Mouse (Mus musculus): ENCODE measurements at regions not wholly inside any gene's neighbourhood (a gene's known extent, or its start where the extent isn't known, plus 50 kb on each side); places are given as distances from the start of the nearest gene placed in this dataset.
"Not testable (repeated sequence)": the region's sequence is repeated elsewhere in the genome, so short reads cannot be mapped to it uniquely, and the experiment has no call there.

DNA sequence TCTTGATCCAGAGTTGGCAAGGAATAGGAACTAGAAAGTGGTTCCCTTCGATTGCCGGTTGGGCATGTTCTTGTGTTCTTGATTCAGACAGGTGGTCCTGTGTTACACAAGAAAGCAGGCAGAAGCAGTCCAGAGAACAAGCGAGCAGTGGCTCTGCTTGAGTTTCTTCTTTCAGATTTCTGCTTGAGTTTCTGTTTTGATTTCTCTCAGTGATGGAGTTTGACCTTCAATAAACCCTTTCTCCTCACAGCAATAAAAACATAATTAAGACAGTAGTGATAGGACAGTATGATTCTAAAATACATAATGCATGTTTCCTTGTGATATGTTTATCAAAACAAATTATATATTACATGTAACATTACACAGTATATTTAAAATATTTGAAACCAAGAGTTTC lies 59.1 kb downstream of the Klf6 start:
- DNase-seq (ENCODE audit: low spot score) = no peak

DNA sequence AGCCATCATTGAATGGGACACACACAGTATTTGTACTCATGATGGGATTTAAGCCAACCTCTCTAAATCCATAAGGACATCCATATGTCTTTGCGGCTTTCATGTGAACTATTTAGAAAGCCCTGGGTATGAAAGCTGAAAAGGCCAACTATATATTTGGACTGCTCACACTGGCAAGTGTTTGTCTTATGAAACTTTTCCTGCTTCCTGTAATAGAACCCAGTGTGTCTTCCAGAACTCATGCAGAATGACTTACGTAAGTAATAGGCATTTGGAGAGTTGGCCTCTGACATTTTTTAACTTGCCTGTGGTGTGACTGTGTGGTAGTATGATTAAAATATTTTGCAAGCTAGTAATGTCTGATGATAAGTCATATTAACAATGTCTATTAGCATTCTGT lies 70.2 kb downstream of the Klf6 start:
- DNase-seq (ENCODE audit: low spot score) = no peak

DNA sequence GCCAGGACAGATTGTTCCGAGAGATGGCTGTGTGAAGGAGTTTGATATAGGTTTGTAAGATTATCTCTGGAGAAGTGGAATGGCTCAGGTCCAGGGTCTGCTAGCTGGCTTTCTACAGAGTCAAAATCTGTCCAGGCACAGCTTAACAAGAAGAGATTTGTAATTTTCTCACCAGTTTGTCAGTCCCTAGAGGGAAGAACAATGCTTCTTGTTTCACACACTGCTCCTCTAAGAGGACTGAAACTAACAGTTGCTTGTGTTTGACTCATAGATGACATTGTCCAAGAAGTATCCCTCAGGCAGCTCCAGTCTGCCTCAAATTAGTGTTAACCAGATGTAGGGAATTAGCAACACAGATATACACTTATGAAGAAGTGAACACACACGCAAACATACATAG lies 76.2 kb downstream of the Klf6 start:
- DNase-seq (ENCODE audit: low spot score) = no peak

DNA sequence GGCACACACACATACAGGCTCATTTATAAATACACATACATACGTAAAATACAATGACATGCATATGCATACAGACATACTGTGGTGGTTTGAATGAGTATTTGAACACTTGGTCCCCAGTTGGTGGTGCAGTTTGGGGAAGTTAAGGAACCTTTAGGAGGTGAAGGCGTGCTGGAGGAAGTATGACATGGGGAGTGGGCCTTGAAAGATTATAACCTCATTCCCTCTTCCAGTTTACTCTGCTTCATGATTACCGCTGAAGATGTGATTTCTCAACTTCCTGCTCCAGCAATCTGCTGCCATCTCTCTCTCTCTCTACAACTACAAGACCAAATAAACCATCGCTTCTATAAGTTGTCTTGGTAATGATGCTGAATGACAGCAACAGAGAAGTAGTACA lies 76.7 kb downstream of the Klf6 start:
- no peak for DNase-seq (ENCODE audit: low spot score)

DNA sequence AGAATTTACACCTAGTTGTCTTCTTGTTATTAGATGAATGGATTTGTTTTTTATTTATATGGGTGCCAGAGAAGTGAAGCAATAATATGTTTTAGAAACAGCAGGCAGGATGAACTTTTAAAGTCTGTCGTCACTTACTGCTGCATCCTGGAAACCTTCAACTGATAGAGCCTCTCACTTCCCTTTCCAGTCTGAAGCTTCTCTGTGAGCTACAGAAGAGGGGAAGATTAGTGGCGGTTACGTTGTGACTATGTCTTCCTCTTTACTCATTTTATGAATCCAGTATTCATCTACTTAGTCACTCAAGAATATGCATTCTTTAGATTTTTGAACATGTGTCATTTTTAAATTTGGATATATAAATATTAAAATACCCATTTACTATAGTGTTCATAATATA lies 78.1 kb downstream of the Klf6 start:
- DNase-seq (ENCODE audit: low spot score) = no peak

DNA sequence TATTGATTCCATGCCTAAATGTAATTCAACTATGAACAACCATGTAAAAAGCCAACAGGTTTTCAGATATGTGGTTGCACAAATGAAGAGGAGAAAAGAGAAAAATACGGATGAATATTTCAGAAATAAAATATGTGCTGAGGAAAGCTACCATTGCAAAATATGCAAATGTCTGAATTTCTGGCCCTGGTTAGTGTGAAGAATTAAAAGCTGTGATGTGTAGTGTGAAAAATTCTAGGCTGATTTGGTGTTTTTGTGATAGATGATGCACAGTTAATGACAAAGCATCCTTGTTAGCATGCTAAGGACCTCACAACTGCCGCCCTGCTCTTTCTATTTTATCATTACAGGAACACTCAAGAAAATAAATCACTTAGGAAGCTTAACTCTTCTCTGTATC lies 91.6 kb downstream of the Klf6 start:
- DNase-seq (ENCODE audit: low spot score) = no peak

DNA sequence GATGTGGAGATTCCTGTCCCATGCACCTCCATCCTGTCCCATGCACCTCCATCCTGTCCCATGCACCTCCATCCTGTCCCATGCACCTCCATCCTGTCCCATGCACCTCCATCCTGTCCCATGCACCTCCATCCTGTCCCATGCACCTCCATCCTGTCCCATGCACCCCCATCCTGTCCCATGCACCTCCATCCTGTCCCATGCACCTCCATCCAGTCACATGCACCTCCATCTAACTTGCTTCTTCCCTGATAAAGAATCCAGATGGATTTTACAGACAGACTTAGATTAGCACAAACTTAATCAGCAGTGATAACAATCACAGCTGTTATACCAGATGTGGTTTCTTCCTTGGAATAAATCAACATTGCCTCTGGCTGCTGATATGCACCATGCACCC lies 93.8 kb downstream of the Klf6 start:
- DNase-seq (ENCODE audit: low spot score) = not testable (repeated sequence)

DNA sequence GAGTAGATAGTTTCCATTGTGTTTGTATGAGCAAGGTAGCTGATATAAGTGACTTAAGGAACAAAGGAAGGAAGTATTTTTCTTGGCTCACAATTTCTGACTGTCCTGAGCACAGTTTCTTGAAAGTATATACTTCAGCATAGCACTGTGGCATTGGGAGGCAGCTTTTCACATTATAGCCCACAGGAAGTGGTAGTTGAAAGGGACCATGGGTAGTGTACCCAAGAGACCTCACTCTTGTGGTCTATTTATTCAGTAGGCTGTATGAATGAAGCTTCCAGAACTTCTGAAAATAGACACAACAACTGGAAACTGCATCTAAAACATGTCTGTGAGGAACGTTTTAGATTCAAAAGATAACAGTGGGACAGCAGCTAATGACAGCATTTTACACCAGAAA lies 94.9 kb downstream of the Klf6 start:
- DNase-seq (ENCODE audit: low spot score) = no peak

DNA sequence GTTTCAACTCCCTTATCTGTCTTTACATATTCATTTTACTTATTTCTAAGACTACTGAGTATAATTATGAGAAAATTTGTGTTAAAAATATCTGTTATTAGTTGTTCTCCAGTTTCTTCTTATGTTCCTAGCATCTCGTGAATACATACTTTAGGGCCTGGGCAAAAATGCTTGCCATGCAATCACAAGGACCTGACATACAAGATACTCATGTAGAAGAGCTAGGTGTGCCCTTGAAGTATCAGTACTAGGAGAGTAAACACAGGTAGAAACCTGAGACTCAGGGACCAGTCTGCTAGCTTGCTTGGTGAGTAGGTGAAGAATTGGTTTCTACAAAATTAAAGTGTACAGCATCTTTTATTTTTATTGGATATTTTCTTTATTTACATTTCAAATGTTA lies 101.7 kb downstream of the Klf6 start:
- no peak for DNase-seq (ENCODE audit: low spot score)

DNA sequence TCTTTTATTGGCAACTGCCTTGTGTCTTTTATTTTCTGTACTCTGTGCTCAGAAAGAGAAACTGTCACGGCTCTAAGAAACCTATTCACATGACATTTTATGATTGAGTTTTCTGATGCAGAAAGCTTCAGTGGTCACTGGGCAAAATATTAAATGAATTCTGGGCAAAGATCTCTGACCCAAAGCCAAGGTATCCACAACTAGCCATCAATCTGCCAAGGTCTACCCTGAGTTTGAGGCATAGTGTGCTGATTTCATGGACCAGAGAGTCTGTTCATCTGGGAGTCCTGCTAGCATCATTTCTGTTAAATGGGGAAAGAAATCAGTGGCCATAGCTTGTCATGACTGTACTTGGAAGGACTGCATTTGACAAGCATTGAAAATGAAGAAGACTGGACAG lies 103.3 kb downstream of the Klf6 start:
- DNase-seq (ENCODE audit: low spot score) = no peak

DNA sequence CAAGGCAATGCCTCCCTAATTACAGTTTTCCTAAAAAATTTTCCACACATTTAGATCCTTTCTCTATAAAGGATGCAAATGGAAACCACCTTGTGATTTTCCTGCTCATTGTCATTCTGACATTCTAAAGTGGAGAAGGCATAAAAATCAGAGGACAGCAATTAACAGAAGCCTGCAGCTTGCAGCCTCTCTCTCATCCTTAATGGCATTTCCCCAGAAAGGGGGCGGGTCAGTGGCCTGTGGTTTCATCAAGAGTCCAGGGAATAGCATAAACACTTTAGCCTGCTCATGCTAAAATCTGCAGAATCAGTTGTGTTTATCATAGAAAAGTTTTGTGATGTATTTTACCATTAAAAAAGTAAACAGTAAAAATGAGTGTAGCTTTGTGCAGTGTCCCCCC lies 117.3 kb downstream of the Klf6 start:
- DNase-seq (ENCODE audit: low spot score) = no peak

DNA sequence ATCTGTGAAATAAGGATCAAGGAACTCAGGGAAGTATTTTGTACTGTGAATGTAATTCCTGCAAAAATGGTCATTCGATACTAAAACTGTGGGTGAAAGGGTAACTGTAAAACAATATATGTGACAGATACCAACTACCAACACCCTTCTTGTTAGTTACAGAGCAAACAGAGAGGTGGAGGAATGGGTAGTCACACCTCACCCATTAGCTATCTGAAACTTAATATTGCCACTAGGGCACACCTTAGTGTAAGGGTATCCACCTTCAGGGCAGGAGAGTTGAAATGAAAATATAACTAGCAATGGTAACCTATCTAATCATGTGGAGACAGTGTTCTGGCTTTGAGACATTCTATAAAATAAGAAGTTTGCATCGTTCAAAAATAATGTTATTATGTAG lies 126.2 kb downstream of the Klf6 start:
- DNase-seq (ENCODE audit: low spot score) = no peak

DNA sequence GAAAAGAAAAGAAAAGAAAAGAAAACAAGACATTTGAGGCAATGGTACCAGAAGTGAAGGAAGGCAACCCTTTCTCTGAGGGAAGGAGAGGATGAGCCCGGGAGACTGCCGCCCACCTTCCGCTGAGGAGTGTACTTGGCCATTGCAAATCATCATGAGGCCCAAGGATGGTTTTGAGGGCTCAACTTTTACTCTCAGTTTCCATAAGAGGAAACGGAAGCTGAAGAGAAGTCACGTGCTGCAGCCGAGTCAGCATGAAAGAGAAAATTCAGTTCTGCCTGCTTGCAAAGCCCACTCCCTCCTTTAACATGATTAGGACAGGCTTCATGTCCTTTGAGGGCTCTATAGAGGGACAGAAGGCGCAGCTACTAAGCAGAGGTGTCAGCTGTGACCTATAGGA lies 127.1 kb downstream of the Klf6 start:
- no peak for DNase-seq (ENCODE audit: low spot score)

DNA sequence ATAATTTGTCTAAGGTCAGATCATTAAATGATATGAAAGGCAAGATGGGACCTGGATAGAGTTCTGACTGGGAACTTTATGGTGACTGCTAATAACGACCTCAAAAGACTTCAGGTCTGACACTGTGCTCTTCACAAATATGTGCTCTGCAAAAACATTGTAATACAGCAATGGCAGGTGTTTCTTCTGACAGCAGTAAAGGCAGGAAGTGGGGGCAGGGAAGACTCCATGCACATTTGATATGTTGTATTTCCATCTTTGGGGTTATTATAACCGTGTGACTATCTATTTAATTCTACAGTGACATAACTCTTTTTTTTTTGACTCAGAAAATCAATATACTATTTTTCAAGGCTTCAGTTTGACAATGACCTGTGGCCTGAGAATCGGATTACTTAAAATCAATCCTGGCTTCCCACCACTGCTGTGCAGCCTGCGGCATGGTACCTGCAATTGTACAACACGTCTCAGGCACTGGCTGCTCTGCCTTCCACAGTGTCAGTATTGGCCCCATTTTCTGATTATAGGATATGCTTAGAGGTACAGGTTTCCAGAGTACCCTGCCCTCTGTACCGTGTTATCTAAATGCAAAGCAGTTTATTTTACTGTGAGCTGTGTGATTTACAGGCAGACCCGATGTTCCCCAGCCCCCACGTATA lies 139.4 kb downstream of the Klf6 start:
- no peak for DNase-seq (ENCODE audit: low spot score)

DNA sequence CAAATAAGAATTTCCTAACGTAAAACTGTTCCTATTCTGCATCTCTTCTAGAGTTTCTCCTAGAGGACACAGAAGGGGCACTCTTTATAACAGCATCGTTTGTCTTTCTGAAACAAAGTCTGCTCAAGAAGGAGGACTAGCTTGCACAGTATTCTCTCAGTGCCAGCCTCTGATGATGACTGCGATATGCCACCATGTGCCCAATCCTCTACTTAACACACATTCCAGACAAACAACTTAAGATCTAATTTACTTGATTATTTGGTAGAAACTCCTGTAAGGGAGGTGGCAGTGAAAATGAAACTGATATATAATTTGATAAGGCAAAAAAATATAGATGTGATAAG lies 139.9 kb downstream of the Klf6 start:
- DNase-seq (ENCODE audit: low spot score) = no peak

DNA sequence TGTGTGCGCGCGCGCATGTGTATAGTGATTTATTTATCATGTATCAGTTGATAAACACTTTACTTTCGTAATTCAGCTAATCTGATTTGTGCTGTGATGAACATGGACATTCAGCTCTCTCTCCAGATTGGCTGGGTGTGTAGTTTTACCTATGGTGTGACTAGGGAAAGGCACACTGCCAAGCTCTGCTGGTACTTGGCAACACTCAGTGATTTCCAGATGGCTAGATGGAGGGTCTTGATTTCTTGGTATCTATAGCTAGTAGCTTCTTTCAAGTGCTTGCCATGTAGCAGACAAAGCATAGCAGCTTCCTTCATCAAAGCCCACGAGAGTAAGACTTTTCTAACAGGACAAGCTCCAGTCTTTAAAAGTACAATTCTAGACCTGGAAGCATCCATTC lies 144.6 kb downstream of the Klf6 start:
- no peak for DNase-seq (ENCODE audit: low spot score)

DNA sequence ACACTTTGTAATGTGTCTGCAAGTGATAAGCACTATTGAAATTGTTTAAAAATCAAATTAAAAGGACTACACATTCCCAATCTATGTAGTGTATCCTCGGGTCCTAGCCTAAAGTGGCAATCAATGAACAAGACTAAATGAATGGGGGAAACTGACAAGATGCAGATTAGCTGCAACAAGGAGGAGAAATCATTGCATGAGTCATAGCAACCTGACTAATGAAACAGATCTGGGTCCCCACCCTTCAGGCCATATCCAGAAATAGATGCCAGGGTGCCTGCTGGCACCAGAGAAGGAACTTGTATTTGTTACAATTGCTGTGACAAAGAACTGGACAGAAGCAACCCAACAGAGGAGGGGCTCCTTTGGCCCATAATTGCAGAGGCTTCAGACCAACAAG lies 148.4 kb downstream of the Klf6 start:
- DNase-seq (ENCODE audit: low spot score) = no peak

DNA sequence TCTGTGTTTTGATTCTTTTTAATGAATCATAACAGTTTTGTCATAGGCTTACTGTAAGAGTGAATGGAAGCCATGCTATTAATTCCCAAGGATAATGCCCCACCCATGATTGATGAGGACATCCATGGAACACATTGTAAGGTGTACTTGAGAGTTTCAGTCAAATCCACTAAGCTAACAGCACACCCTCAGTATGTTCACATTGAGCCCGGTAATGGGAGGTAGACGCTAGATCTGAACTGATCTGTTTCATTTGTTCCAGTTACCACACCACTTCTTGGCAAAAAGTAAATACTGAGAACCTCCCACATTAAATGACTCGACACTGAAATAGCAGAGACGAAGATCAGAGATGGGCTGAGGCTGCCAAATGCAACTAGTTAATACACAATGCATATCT lies 165.9 kb downstream of the Klf6 start:
- DNase-seq (ENCODE audit: low spot score) = no peak

DNA sequence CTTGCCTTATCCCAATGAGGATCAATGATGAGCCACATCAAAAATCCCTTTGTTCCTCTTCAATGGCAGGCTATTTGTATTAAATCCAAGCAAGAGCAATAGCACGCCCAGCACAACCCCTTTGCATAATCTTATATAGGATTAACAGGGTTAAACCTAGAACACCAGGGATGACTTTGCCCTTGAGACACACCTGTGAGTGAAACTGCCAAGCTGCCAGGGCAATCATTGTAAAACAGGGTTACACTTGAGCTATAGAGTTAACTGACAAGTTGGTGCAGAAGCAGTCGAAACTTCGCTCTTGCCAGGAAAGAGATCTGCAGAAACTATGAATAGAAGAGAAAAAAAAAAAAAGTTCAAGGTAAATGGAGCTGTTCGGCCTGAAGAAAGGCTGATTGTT lies 167.6 kb downstream of the Klf6 start:
- DNase-seq (ENCODE audit: low spot score) = no peak

DNA sequence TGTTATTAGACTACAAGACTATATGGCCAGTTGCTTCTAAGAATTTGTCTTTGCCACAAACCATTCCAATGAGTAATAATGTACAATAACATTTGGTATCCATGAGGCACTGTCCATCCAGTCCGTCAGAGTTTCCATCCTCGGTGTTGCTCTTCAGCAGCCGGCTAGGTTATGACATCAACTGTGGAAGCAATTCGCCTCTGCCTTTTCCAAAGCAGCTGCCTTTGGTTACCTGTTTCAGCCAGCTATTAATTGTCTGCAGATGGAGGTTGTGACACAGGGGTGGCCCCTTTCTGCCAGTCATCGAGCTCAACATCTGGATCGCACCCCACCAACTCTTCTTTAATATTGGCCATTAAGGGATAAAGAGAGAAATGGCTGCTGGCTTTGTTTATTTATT lies 168.2 kb downstream of the Klf6 start:
- DNase-seq (ENCODE audit: low spot score) = peak; percentile 70

DNA sequence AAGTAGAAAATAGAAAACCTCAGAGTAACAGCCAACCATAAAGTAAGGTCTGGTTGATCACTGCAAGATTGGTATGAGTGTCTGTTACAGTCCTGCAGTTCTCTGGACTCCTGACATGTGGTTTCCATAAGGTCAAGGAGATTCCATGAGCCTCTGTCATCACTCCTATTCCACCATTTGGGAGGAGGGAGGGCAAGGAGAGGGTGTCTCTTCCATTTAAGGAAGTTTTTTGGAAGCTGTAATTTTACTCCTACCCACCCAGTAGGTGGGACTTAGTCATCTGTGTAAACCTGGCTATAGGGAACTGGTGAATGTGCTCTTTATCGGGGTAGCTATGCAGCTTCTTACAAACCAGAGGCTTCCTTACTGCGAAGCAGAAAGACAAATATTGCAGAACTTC lies 168.8 kb downstream of the Klf6 start:
- peak; percentile 67 for DNase-seq (ENCODE audit: low spot score)

DNA sequence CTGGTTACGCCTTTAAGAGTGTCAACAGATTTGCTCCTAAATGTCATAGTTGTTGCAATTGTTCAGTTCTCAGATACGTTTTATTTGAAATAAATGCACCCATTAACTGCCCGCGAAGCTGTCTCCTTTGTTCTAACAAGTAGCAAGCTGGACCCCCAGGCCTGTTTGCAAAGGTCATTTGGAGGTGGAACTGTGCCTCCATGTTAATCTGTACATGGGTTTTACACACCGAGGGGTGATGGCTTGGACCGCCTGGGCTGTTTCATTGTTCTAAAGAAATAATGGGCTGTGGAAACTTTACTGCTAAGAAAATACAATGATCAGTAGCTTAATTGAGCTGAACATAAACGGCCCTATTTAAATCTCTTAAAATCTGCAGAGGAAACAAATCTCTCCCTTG lies 178.8 kb downstream of the Klf6 start:
- DNase-seq (ENCODE audit: low spot score) = peak; percentile 17

DNA sequence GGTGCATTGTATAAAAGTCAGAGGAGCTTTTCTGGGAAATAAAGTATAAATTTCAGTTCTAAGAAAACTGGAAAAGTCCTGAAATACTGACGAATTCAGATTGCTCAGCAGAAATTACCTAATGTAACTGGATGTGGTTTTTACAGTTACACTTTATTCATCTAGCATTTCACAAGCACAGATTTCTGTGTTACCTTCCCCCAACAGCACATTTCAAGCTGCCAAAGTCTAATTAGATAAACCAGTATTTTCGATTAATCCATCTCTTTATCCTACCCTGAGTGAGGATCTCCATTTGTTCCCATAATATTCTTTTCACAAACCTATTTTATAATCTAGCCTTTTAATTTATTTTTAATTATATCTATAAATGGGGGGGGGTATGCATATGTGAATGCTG lies 179.4 kb downstream of the Klf6 start:
- DNase-seq (ENCODE audit: low spot score) = no peak

DNA sequence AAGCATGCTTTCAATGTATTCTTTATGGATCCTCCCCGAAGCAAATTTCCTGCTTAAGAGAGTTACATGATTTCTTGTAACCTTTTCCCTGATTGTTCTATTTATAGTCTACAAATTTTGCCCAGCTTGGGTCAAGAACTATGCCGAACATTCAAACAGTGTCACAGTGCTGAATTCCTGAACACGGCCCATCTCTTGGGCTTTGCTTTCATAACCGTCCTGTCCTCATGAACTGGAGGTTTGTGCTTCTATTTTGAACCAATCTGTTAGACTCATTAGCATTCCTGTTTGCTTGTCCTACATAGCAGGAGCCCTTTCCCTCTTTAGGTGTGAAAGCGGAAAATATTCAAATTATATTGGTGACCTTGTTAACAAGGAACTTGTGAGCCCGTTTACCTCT lies 181.2 kb downstream of the Klf6 start:
- no peak for DNase-seq (ENCODE audit: low spot score)
